Mouse (Mus musculus) adrenal gland, adult 2 months (tissue): ENCODE results near the gene 0610010K14Rik. TPM values are rescaled to one million over a fixed set of nuclear protein-coding genes. Genes with fewer than 3 reads are reported as not detected.

Experiments used
- microRNA-seq, 2 experiments: library from miRNA; unstranded; fragments of <30 nt; microRNA quantifications; one replicate each; pipeline ENCODE4 v1.2.0; 2021
- polyA plus RNA-seq: library from polyadenylated mRNA; depleted of rRNA; stranded (reverse); fragments of >200 nt; gene quantifications from 2 replicates; pipeline ENCODE4 v1.2.3, GENCODE M21; 2012; rRNA removed
- total RNA-seq, 2 experiments: library from RNA; stranded (reverse); gene quantifications; 2 replicates each; pipeline ENCODE4 v1.2.3; 2021

Gene 0610010K14Rik
- total and polyA plus RNA-seq, 3 experiments = 44.7 to 54.7 (median 52.1) TPM

Small RNAs within 50 kb of the gene (microRNA-seq; reads per million reads assigned to microRNA genes)
- gene Mir195a (864 to 1,319 reads per million in 2 experiments), gene Mir497 (0 reads per million in 2 experiments), gene Mir497b (0 to 0.22 reads per million in 2 experiments)

Other genes with a start within 250 kb of the 0610010K14Rik start
- 100 to 1,000 TPM; 487 to 580 TPM for gene Gabarap, start 246.8 kb downstream of the 0610010K14Rik start, total RNA-seq
- gene Gabarap, start 246.8 kb downstream of the 0610010K14Rik start, polyA plus RNA-seq = 226 and 315 TPM in 2 replicates
- gene Phf23, start 242.1 kb downstream of the 0610010K14Rik start, total RNA-seq = 10 to 100 TPM; 52.2 to 57.6 TPM
- gene Phf23, start 242.1 kb downstream of the 0610010K14Rik start, polyA plus RNA-seq = 9.7 and 19.0 TPM in 2 replicates
- gene Dvl2, start 237.3 kb downstream of the 0610010K14Rik start, total RNA-seq = 10 to 100 TPM; 11.2 to 12.2 TPM
- 20.2 and 22.2 TPM in 2 replicates for gene Dvl2, start 237.3 kb downstream of the 0610010K14Rik start, polyA plus RNA-seq
- 100 to 1,000 TPM; 426 to 754 TPM for gene Acadvl, start 222.5 kb downstream of the 0610010K14Rik start, total RNA-seq
- gene Acadvl, start 222.5 kb downstream of the 0610010K14Rik start, polyA plus RNA-seq = 171 and 186 TPM in 2 replicates
- gene Dlg4, start 221.0 kb downstream of the 0610010K14Rik start, total RNA-seq = 10 to 100 TPM; 22.9 to 32.4 TPM
- gene Dlg4, start 221.0 kb downstream of the 0610010K14Rik start, polyA plus RNA-seq = 21.7 and 22.1 TPM in 2 replicates
- gene Asgr1, start 183.8 kb downstream of the 0610010K14Rik start, total RNA-seq = 1 to 10 TPM in 1 of 2 experiments, not detected in 1; 1.7 TPM
- 0.08 TPM in 1 of 2 replicates, not detected in the other for gene Asgr1, start 183.8 kb downstream of the 0610010K14Rik start, polyA plus RNA-seq
- gene Asgr2, start 145.3 kb downstream of the 0610010K14Rik start, total RNA-seq = 1 to 10 TPM in 1 of 2 experiments, under 1 TPM in 1; 0.45 to 2.8 TPM
- gene Asgr2, start 145.3 kb downstream of the 0610010K14Rik start, polyA plus RNA-seq = 0.96 and 2.6 TPM in 2 replicates
- 1 to 10 TPM; 3.5 to 8.1 TPM for gene Mgl2, start 107.6 kb downstream of the 0610010K14Rik start, total RNA-seq
- 2.2 and 2.3 TPM in 2 replicates for gene Mgl2, start 107.6 kb downstream of the 0610010K14Rik start, polyA plus RNA-seq
- gene Clec10a, start 81.7 kb downstream of the 0610010K14Rik start, total RNA-seq = 1 to 10 TPM; 1.9 to 6.1 TPM
- 1.2 and 1.7 TPM in 2 replicates for gene Clec10a, start 81.7 kb downstream of the 0610010K14Rik start, polyA plus RNA-seq
- under 1 TPM in 1 of 2 experiments, not detected in 1; 0.73 TPM for gene Slc16a11, start 25.2 kb downstream of the 0610010K14Rik start, total RNA-seq
- gene Slc16a11, start 25.2 kb downstream of the 0610010K14Rik start, polyA plus RNA-seq = 0.68 and 2.4 TPM in 2 replicates
- gene Slc16a13, start 16.9 kb downstream of the 0610010K14Rik start, total RNA-seq = 1 to 10 TPM; 2.7 to 3.7 TPM
- 5.0 and 5.6 TPM in 2 replicates for gene Slc16a13, start 16.9 kb downstream of the 0610010K14Rik start, polyA plus RNA-seq
- 10 to 100 TPM in 1 of 2 experiments, 1 to 10 TPM in 1; 8.6 to 11.3 TPM for gene Bcl6b, start 8.1 kb downstream of the 0610010K14Rik start, total RNA-seq
- 25.3 and 27.8 TPM in 2 replicates for gene Bcl6b, start 8.1 kb downstream of the 0610010K14Rik start, polyA plus RNA-seq
- 1 to 10 TPM; 3.2 to 6.2 TPM for gene Gm21988, start 1.9 kb upstream of the 0610010K14Rik start, total RNA-seq
- 6.9 and 7.8 TPM in 2 replicates for gene Gm21988, start 1.9 kb upstream of the 0610010K14Rik start, polyA plus RNA-seq
- 100 to 1,000 TPM; 220 to 243 TPM for gene Rnasek, start 1.9 kb upstream of the 0610010K14Rik start, total RNA-seq
- gene Rnasek, start 1.9 kb upstream of the 0610010K14Rik start, polyA plus RNA-seq = 332 and 351 TPM in 2 replicates
- 1 to 10 TPM; 1.3 to 1.6 TPM for gene Alox12, start 17.4 kb upstream of the 0610010K14Rik start, total RNA-seq
- gene Alox12, start 17.4 kb upstream of the 0610010K14Rik start, polyA plus RNA-seq = 1.7 and 1.8 TPM in 2 replicates
- gene Alox12e, start 84.7 kb upstream of the 0610010K14Rik start, total RNA-seq = not detected
- 0.06 TPM in 1 of 2 replicates, not detected in the other for gene Alox12e, start 84.7 kb upstream of the 0610010K14Rik start, polyA plus RNA-seq
- gene Alox15, start 114.1 kb upstream of the 0610010K14Rik start, total RNA-seq = 1 to 10 TPM; 2.8 to 6.8 TPM
- gene Alox15, start 114.1 kb upstream of the 0610010K14Rik start, polyA plus RNA-seq = 1.1 and 2.7 TPM in 2 replicates
- gene Pelp1, start 172.1 kb upstream of the 0610010K14Rik start, total RNA-seq = 10 to 100 TPM; 15.4 to 22.2 TPM
- gene Pelp1, start 172.1 kb upstream of the 0610010K14Rik start, polyA plus RNA-seq = 25.0 and 39.1 TPM in 2 replicates
- 10 to 100 TPM; 27.2 to 27.7 TPM for gene Arrb2, start 194.7 kb upstream of the 0610010K14Rik start, total RNA-seq
- gene Arrb2, start 194.7 kb upstream of the 0610010K14Rik start, polyA plus RNA-seq = 24.2 and 26.9 TPM in 2 replicates
- gene Med11, start 214.0 kb upstream of the 0610010K14Rik start, total RNA-seq = 10 to 100 TPM; 20.4 to 21.6 TPM
- 8.9 TPM in 2 replicates for gene Med11, start 214.0 kb upstream of the 0610010K14Rik start, polyA plus RNA-seq
- gene Zmynd15, start 221.5 kb upstream of the 0610010K14Rik start, total RNA-seq = 1 to 10 TPM; 1.2 to 1.5 TPM
- 4.6 and 5.3 TPM in 2 replicates for gene Zmynd15, start 221.5 kb upstream of the 0610010K14Rik start, polyA plus RNA-seq
- 10 to 100 TPM in 1 of 2 experiments, 1 to 10 TPM in 1; 9.4 to 14.0 TPM for gene Cxcl16, start 222.1 kb upstream of the 0610010K14Rik start, total RNA-seq
- gene Cxcl16, start 222.1 kb upstream of the 0610010K14Rik start, polyA plus RNA-seq = 16.2 and 18.7 TPM in 2 replicates